Mouse (Mus musculus): ENCODE measurements at regions not wholly inside any gene's neighbourhood (a gene's known extent, or its start where the extent isn't known, plus 50 kb on each side); places are given as distances from the start of the nearest gene placed in this dataset.

DNA sequence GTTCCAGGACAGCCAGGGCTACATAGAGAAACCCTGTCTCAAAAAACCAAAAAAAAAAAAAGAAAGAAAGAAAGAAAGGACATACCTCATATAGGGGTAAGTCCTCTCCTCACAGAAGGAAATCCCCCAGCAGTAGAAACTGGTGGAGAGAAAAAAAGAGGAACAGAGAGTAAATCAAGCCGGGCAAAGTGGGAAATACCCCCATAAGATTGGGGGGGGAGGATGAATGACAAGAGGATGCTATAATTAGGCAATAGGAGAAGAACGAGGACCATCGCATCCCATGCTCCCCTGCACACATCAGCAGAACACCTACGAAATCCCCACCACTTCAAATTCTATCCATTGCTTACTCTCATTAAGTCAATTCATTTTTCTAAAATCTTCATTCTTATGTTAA, 211.1 kb upstream of the Jarid2 start:
- TF ChIP-seq CTCF (IDR thresholded peaks at IDR 0.05; ENCODE audit: control insufficient read depth, insufficient read depth, insufficient read length) (no peak), MAX (IDR thresholded peaks at IDR 0.05) (no peak), MYOD1 (IDR thresholded peaks at IDR 0.05; ENCODE audit: control insufficient read depth, insufficient read length, low read depth) (no peak), USF1 (IDR thresholded peaks at IDR 0.05; ENCODE audit: low read depth) (no peak), MYOG (IDR thresholded peaks at IDR 0.05; ENCODE audit: control insufficient read depth, extremely low read depth, insufficient read length) (no peak), FOSL1 (IDR thresholded peaks at IDR 0.05; ENCODE audit: insufficient read depth, low read length, poor library complexity, severe bottlenecking) (no peak), CEBPB (IDR thresholded peaks at IDR 0.05; ENCODE audit: low read depth) (no peak)

All from C2C12 (cell line).